In the genomic region with DNA sequence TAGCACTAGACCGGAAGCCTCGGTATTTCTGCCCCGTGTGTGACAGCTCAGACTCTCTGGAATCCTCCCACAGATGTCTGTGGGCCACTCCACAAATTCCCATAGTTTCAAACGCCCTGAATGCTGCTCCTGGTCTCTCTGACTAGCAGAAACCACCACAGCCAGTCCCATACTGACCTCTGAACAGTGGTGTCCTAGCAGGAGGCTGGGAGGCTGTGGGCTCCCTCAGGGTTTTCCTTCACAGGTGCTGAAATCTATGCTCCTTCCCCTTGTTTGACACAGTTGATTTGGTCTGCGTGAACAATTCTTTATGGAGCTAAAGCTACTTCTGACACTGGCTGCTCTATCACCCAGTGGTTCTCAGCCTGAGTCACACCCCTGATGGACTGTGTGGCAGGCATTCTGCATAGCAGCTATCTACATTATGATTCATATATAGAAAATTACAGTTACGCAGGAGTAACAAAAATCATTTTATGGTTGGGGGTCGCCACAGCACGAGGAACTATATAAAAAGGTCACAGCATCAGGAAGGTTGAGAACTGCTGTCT, we compare ENCODE assay signal across 24 mouse cellular contexts.
"Had no signal": no experiment of that assay in that cellular context is flagged by ENCODE, and none has a peak within 500 bp of the region (broad histone marks: within the 10 kb centered on the region; RNA-seq: fewer than 3 reads in every experiment).

No protein-coding gene starts in this region.

- H3K4me1 ChIP-seq: hindbrain, embryonic 13.5 days; hindbrain, embryonic 15.5 days; limb, embryonic 13.5 days; limb, embryonic 15.5 days had no signal

- DNase-seq: gastrocnemius, postnatal 14 days; gastrocnemius, postnatal 36 days; heart, adult 11 months; heart, adult 2 months; heart, postnatal 14 days; heart, postnatal 36 days; kidney, adult 11 months; kidney, adult 2 months; kidney, adult 9 months; kidney, postnatal 10 days; kidney, postnatal 25 days; left cerebral cortex, postnatal 4 days had no signal

- H3K27ac ChIP-seq: heart, adult 2 months; heart, embryonic 13.5 days; heart, embryonic 15.5 days; hindbrain, embryonic 13.5 days; hindbrain, embryonic 15.5 days; hindbrain, postnatal 0 days; layer of hippocampus, adult 2 months; limb, embryonic 13.5 days; limb, embryonic 15.5 days; liver, embryonic 12.5 days; liver, embryonic 14.5 days had no signal

- ATAC-seq: hindbrain, postnatal 0 days; intestine, embryonic 16.5 days; liver, embryonic 12.5 days had no signal

- H3K27me3 ChIP-seq: heart, embryonic 13.5 days; heart, embryonic 15.5 days; hindbrain, embryonic 13.5 days; hindbrain, embryonic 15.5 days; limb, embryonic 13.5 days; limb, embryonic 15.5 days; liver, embryonic 12.5 days had no signal

- H3K4me2 ChIP-seq: heart, embryonic 11.5 days; heart, embryonic 13.5 days; heart, embryonic 15.5 days; hindbrain, embryonic 13.5 days; hindbrain, embryonic 15.5 days; limb, embryonic 13.5 days; limb, embryonic 15.5 days; liver, embryonic 12.5 days had no signal

- H3K4me3 ChIP-seq: heart, adult 2 months; heart, embryonic 13.5 days; heart, embryonic 15.5 days; hindbrain, embryonic 13.5 days; hindbrain, embryonic 15.5 days; layer of hippocampus, adult 2 months; limb, embryonic 13.5 days; limb, embryonic 15.5 days; liver, embryonic 12.5 days had no signal

- H3K9ac ChIP-seq: heart, embryonic 13.5 days; heart, embryonic 15.5 days; hindbrain, embryonic 13.5 days; hindbrain, embryonic 15.5 days; limb, embryonic 13.5 days; limb, embryonic 15.5 days; liver, embryonic 12.5 days; liver, embryonic 14.5 days had no signal

- H3K9me3 ChIP-seq: heart, embryonic 13.5 days; heart, embryonic 15.5 days; hindbrain, embryonic 13.5 days; hindbrain, embryonic 15.5 days; limb, embryonic 13.5 days; limb, embryonic 15.5 days had no signal

- H3K36me3 ChIP-seq: heart, embryonic 15.5 days; hindbrain, embryonic 15.5 days had no signal
